Mouse (Mus musculus): ENCODE results near the gene Sva. TPM values are rescaled to one million over a fixed set of nuclear protein-coding genes. Genes with fewer than 3 reads are reported as not detected.

Gene Sva
- not detected in 2 replicates for polyA plus RNA-seq (2012; rRNA removed)

GRCm38 (mm10) chr6:42038094-42038493, at the start of gene Sva:
Gene Sva, plus strand, starts transcription at chr6:42038394.
- DNase-seq, result no peak
- Histone ChIP-seq H3K36me3 (ENCODE audit: control insufficient read depth, insufficient read depth, low read length) (no peaks in the 10 kb centered on the region), H3K27me3 (ENCODE audit: control insufficient read depth, insufficient read depth, low read length) (no peaks in the 10 kb centered on the region), H3K4me3 (ENCODE audit: control insufficient read depth, insufficient read depth, low read length) (no peak within 1 kb of the TSS), H3K4me1 (replicated peaks; ENCODE audit: control insufficient read depth, insufficient read depth, low read length) (no peaks in the 10 kb centered on the region), H3K27ac (ENCODE audit: control insufficient read depth, insufficient read depth, low read length) (no peak within 1 kb of the TSS)
- no peak for TF ChIP-seq POLR2A (IDR thresholded peaks at IDR 0.05; ENCODE audit: control insufficient read depth, extremely low read depth, insufficient read depth, low read length, poor library complexity)
- no peak for TF ChIP-seq CTCF (IDR thresholded peaks at IDR 0.05; ENCODE audit: borderline replicate concordance, control insufficient read depth, extremely low read depth, insufficient read depth, low read length, poor library complexity)

Other genes starting within 250 kb of the Sva start
- gene Pip, start 190.9 kb upstream of the Sva start, polyA plus RNA-seq (2012; rRNA removed), result not detected in 2 replicates
- not detected in 2 replicates for gene Sval2, start 185.4 kb upstream of the Sva start, polyA plus RNA-seq (2012; rRNA removed)
- not detected in 2 replicates for gene Sval1, start 86.8 kb upstream of the Sva start, polyA plus RNA-seq (2012; rRNA removed)
- not detected in 2 replicates for gene Sval3, start 70.3 kb upstream of the Sva start, polyA plus RNA-seq (2012; rRNA removed)
- gene Tas2r139, start 102.5 kb downstream of the Sva start, polyA plus RNA-seq (2012; rRNA removed), result not detected in 2 replicates
- gene Tas2r144, start 176.9 kb downstream of the Sva start, polyA plus RNA-seq (2012; rRNA removed), result not detected in 2 replicates
- 9.7 and 11.7 TPM in 2 replicates for gene Gstk1, start 207.5 kb downstream of the Sva start, polyA plus RNA-seq (2012; rRNA removed)
- 0.59 TPM in 1 of 2 replicates, not detected in the other for gene Tmem139, start 223.6 kb downstream of the Sva start, polyA plus RNA-seq (2012; rRNA removed)
- gene Casp2, start 226.6 kb downstream of the Sva start, polyA plus RNA-seq (2012; rRNA removed), result 116 and 123 TPM in 2 replicates
- 0.66 and 1.00 TPM in 2 replicates for gene Clcn1, start 248.3 kb downstream of the Sva start, polyA plus RNA-seq (2012; rRNA removed)

All from thymus, adult 2 months (tissue).